Mouse (Mus musculus): ENCODE results near the gene Tbc1d4. TPM values are rescaled to one million over a fixed set of nuclear protein-coding genes. Genes with fewer than 3 reads are reported as not detected.

Gene Tbc1d4
- polyA plus RNA-seq, 1 experiment from 2014 or later, result 5.9 TPM

- Histone ChIP-seq H3K4me3 (replicated peaks; ENCODE audit: low read length) (no peak overlapping the region), H3K27ac (no peak overlapping the region), H3K9me3 (ENCODE audit: control insufficient read depth, low read length) (no peaks in the 10 kb centered on the region), H3K36me3 (replicated peaks; ENCODE audit: control insufficient read depth, insufficient read depth) (peaks cover 30% of the 10 kb centered on the region), H3K27me3 (ENCODE audit: control insufficient read depth, insufficient read depth, low read length) (no peaks in the 10 kb centered on the region), H3K4me1 (replicated peaks; ENCODE audit: control insufficient read depth, insufficient read depth, low read length) (peaks cover 9% of the 10 kb centered on the region; the same call in 1 of the 2 replicates), H3K9ac (no peak overlapping the region), H3K4me2 (replicated peaks) (no peak overlapping the region)
- DNase-seq (ENCODE audit: low spot score) (no peak), ATAC-seq (ENCODE audit: low FRiP score) (no peak)
- 96% methylated on average over 6 of the region's 6 CpGs for WGBS
Measured at GRCm38 (mm10) chr14:101637381-101637780, 28.4 kb upstream of the Tbc1d4 start.

- no peaks in the 10 kb centered on the region for H3K27me3 ChIP-seq (ENCODE audit: control insufficient read depth, insufficient read depth, low read length)
- DNase-seq (ENCODE audit: low spot score) (no peak), ATAC-seq (ENCODE audit: low FRiP score) (no peak)
- no peak overlapping the region for H3K9ac ChIP-seq
- H3K9me3 ChIP-seq (ENCODE audit: control insufficient read depth, low read length), result no peaks in the 10 kb centered on the region
- H3K4me3 ChIP-seq (replicated peaks; ENCODE audit: low read length), result no peak overlapping the region
- peaks cover 36% of the 10 kb centered on the region for H3K36me3 ChIP-seq (replicated peaks; ENCODE audit: control insufficient read depth, insufficient read depth)
- no peak overlapping the region for H3K27ac ChIP-seq
- WGBS, result 100% methylated on average over 1 of the region's 1 CpGs
- H3K4me2 ChIP-seq (replicated peaks), result no peak overlapping the region
- H3K4me1 ChIP-seq (replicated peaks; ENCODE audit: control insufficient read depth, insufficient read depth, low read length), result peaks cover 9% of the 10 kb centered on the region; the same call in 1 of the 2 replicates
Measured at GRCm38 (mm10) chr14:101635765-101636164, 26.8 kb upstream of the Tbc1d4 start.

- peaks cover 32% of the 10 kb centered on the region for H3K36me3 ChIP-seq (replicated peaks; ENCODE audit: control insufficient read depth, insufficient read depth)
- H3K4me3 ChIP-seq (replicated peaks; ENCODE audit: low read length), result no peak overlapping the region
- no peak overlapping the region for H3K9ac ChIP-seq
- no peak for DNase-seq (ENCODE audit: low spot score)
- no peak overlapping the region for H3K4me2 ChIP-seq (replicated peaks)
- no peaks in the 10 kb centered on the region for H3K9me3 ChIP-seq (ENCODE audit: control insufficient read depth, low read length)
- ATAC-seq (ENCODE audit: low FRiP score), result no peak
- no peaks in the 10 kb centered on the region for H3K27me3 ChIP-seq (ENCODE audit: control insufficient read depth, insufficient read depth, low read length)
- WGBS, result 92% methylated on average over 2 of the region's 2 CpGs
- no peak overlapping the region for H3K27ac ChIP-seq
- H3K4me1 ChIP-seq (replicated peaks; ENCODE audit: control insufficient read depth, insufficient read depth, low read length), result no peaks in the 10 kb centered on the region
Measured at GRCm38 (mm10) chr14:101630548-101630947, 21.6 kb upstream of the Tbc1d4 start.

GRCm38 (mm10) chr14:101617680-101618079 is 8.7 kb upstream of the Tbc1d4 start:
- no peaks in the 10 kb centered on the region for H3K9me3 ChIP-seq (ENCODE audit: control insufficient read depth, low read length)
- H3K27ac ChIP-seq, result no peak overlapping the region
- no peak for DNase-seq (ENCODE audit: low spot score)
- no peak overlapping the region for H3K4me2 ChIP-seq (replicated peaks)
- H3K9ac ChIP-seq, result no peak overlapping the region
- no peaks in the 10 kb centered on the region for H3K4me1 ChIP-seq (replicated peaks; ENCODE audit: control insufficient read depth, insufficient read depth, low read length)
- H3K27me3 ChIP-seq (ENCODE audit: control insufficient read depth, insufficient read depth, low read length), result no peaks in the 10 kb centered on the region
- no peak overlapping the region for H3K4me3 ChIP-seq (replicated peaks; ENCODE audit: low read length)
- no peaks in the 10 kb centered on the region for H3K36me3 ChIP-seq (replicated peaks; ENCODE audit: control insufficient read depth, insufficient read depth)
- WGBS, result 92% methylated on average over 5 of the region's 5 CpGs
- no peak for ATAC-seq (ENCODE audit: low FRiP score)

GRCm38 (mm10) chr14:101616178-101616577 is 7.2 kb upstream of the Tbc1d4 start:
- ATAC-seq (ENCODE audit: low FRiP score) (no peak), DNase-seq (ENCODE audit: low spot score) (no peak)
- H3K4me2 ChIP-seq (replicated peaks), result no peak overlapping the region
- no peaks in the 10 kb centered on the region for H3K9me3 ChIP-seq (ENCODE audit: control insufficient read depth, low read length)
- H3K9ac ChIP-seq, result no peak overlapping the region
- no peak overlapping the region for H3K4me3 ChIP-seq (replicated peaks; ENCODE audit: low read length)
- H3K27me3 ChIP-seq (ENCODE audit: control insufficient read depth, insufficient read depth, low read length), result no peaks in the 10 kb centered on the region
- H3K36me3 ChIP-seq (replicated peaks; ENCODE audit: control insufficient read depth, insufficient read depth), result no peaks in the 10 kb centered on the region
- H3K4me1 ChIP-seq (replicated peaks; ENCODE audit: control insufficient read depth, insufficient read depth, low read length), result no peaks in the 10 kb centered on the region
- WGBS, result 78% methylated on average over 9 of the region's 9 CpGs
- no peak overlapping the region for H3K27ac ChIP-seq

- H3K4me3 ChIP-seq (replicated peaks; ENCODE audit: low read length), result no peak overlapping the region
- no peak overlapping the region for H3K27ac ChIP-seq
- DNase-seq (ENCODE audit: low spot score) (no peak), ATAC-seq (ENCODE audit: low FRiP score) (no peak)
- no peaks in the 10 kb centered on the region for H3K4me1 ChIP-seq (replicated peaks; ENCODE audit: control insufficient read depth, insufficient read depth, low read length)
- no peaks in the 10 kb centered on the region for H3K36me3 ChIP-seq (replicated peaks; ENCODE audit: control insufficient read depth, insufficient read depth)
- H3K4me2 ChIP-seq (replicated peaks), result no peak overlapping the region
- H3K27me3 ChIP-seq (ENCODE audit: control insufficient read depth, insufficient read depth, low read length), result no peaks in the 10 kb centered on the region
- no peaks in the 10 kb centered on the region for H3K9me3 ChIP-seq (ENCODE audit: control insufficient read depth, low read length)
- WGBS, result 47% methylated on average over 1 of the region's 1 CpGs
- no peak overlapping the region for H3K9ac ChIP-seq
Measured at GRCm38 (mm10) chr14:101613206-101613605, 4.2 kb upstream of the Tbc1d4 start.

- Histone ChIP-seq H3K9me3 (ENCODE audit: control insufficient read depth, low read length) (no peaks in the 10 kb centered on the region), H3K4me1 (replicated peaks; ENCODE audit: control insufficient read depth, insufficient read depth, low read length) (peaks cover 8% of the 10 kb centered on the region), H3K4me3 (replicated peaks; ENCODE audit: low read length) (no peak overlapping the region), H3K36me3 (replicated peaks; ENCODE audit: control insufficient read depth, insufficient read depth) (no peaks in the 10 kb centered on the region), H3K4me2 (replicated peaks) (no peak overlapping the region), H3K27ac (no peak overlapping the region), H3K9ac (no peak overlapping the region), H3K27me3 (ENCODE audit: control insufficient read depth, insufficient read depth, low read length) (no peaks in the 10 kb centered on the region)
- DNase-seq (ENCODE audit: low spot score), result no peak
- ATAC-seq (ENCODE audit: low FRiP score), result no peak
- WGBS, result 87% methylated on average over 10 of the region's 10 CpGs
Measured at GRCm38 (mm10) chr14:101610701-101611100, 1.7 kb upstream of the Tbc1d4 start.

- ATAC-seq (ENCODE audit: low FRiP score), result peak; percentile 58
- Histone ChIP-seq H3K9ac (peak overlapping the region; percentile 59), H3K27me3 (ENCODE audit: control insufficient read depth, insufficient read depth, low read length) (no peaks in the 10 kb centered on the region), H3K36me3 (replicated peaks; ENCODE audit: control insufficient read depth, insufficient read depth) (no peaks in the 10 kb centered on the region), H3K4me3 (replicated peaks; ENCODE audit: low read length) (peak overlapping the region; percentile 55), H3K27ac (peak overlapping the region; percentile 22; the same call in 1 of the 2 replicates), H3K9me3 (ENCODE audit: control insufficient read depth, low read length) (no peaks in the 10 kb centered on the region), H3K4me2 (replicated peaks) (peak overlapping the region; percentile 99), H3K4me1 (replicated peaks; ENCODE audit: control insufficient read depth, insufficient read depth, low read length) (peaks cover 8% of the 10 kb centered on the region)
- whole genome bisulfite sequencing, result under 1% methylated on average over 62 of the region's 62 CpGs
- peak; percentile 43 for DNase-seq (ENCODE audit: low spot score)
Measured at GRCm38 (mm10) chr14:101607631-101608518, 1.1 kb downstream of the Tbc1d4 start.

GRCm38 (mm10) chr14:101605843-101606242 is 3.1 kb downstream of the Tbc1d4 start:
- ATAC-seq (ENCODE audit: low FRiP score) (no peak), DNase-seq (ENCODE audit: low spot score) (no peak)
- no peak overlapping the region for H3K4me3 ChIP-seq (replicated peaks; ENCODE audit: low read length)
- H3K9me3 ChIP-seq (ENCODE audit: control insufficient read depth, low read length), result no peaks in the 10 kb centered on the region
- H3K4me1 ChIP-seq (replicated peaks; ENCODE audit: control insufficient read depth, insufficient read depth, low read length), result peaks cover 8% of the 10 kb centered on the region
- no peak overlapping the region for H3K9ac ChIP-seq
- H3K27ac ChIP-seq, result no peak overlapping the region
- no peaks in the 10 kb centered on the region for H3K27me3 ChIP-seq (ENCODE audit: control insufficient read depth, insufficient read depth, low read length)
- no peak overlapping the region for H3K4me2 ChIP-seq (replicated peaks)
- H3K36me3 ChIP-seq (replicated peaks; ENCODE audit: control insufficient read depth, insufficient read depth), result no peaks in the 10 kb centered on the region
- 62% methylated on average over 2 of the region's 2 CpGs for WGBS

Measured in hindbrain, embryonic 14.5 days (tissue).